Mouse (Mus musculus) kidney, embryonic 14.5 days (tissue): Measurements from ENCODE around the gene Lrtm2. TPM values are rescaled to one million over a fixed set of nuclear protein-coding genes. Genes with fewer than 3 reads are reported as not detected.

Experiments used
- ATAC-seq: fragments of 200-750 bp; cut with Nextera tagmentation; 2 replicates; pipeline ENCODE4 v1.8.0; 2017; ENCODE audit warnings: moderate number of reproducible peaks, mild to moderate bottlenecking, moderate TSS enrichment, moderate library complexity; ENCODE audit not compliant: low FRiP score, low TSS enrichment
- H3K27ac ChIP-seq: fragments of 300-500 bp; sonication (generic); 2 replicates; pipeline ENCODE4 v1.5.1; 2014; ENCODE audit warnings: low read depth, mild to moderate bottlenecking, low read length, moderate library complexity, mixed read lengths
- H3K27me3 ChIP-seq: fragments of 300-500 bp; sonication (generic); 2 replicates; pipeline ENCODE4 v1.6.1; 2014; ENCODE audit warnings: mild to moderate bottlenecking, low read length; ENCODE audit not compliant: control insufficient read depth, insufficient read depth
- H3K36me3 ChIP-seq: fragments of 300-500 bp; sonication (generic); 2 replicates; pipeline ENCODE4 v1.6.1; 2014; ENCODE audit warnings: low read length, mixed read lengths; ENCODE audit not compliant: control insufficient read depth, insufficient read depth
- H3K4me1 ChIP-seq: fragments of 300-500 bp; sonication (generic); 2 replicates; pipeline ENCODE4 v1.6.1; 2014; ENCODE audit warnings: low read length, mixed read lengths; ENCODE audit not compliant: control insufficient read depth, insufficient read depth
- H3K4me2 ChIP-seq: fragments of 300-500 bp; sonication (generic); replicated peaks from 2 replicates; pipeline ENCODE4 v1.6.1; 2014; ENCODE audit warnings: low read depth, mild to moderate bottlenecking, low read length
- H3K4me3 ChIP-seq: fragments of 300-500 bp; sonication (generic); 2 replicates; pipeline ENCODE4 v1.5.1; 2014; ENCODE audit warnings: mild to moderate bottlenecking, low read length
- H3K9ac ChIP-seq: fragments of 300-500 bp; sonication (generic); 2 replicates; pipeline ENCODE4 v1.6.1; 2014; ENCODE audit warnings: low read depth, mild to moderate bottlenecking, low read length, moderate library complexity
- H3K9me3 ChIP-seq: fragments of 300-500 bp; sonication (generic); 2 replicates; pipeline ENCODE4 v1.6.1; 2016; ENCODE audit warnings: low read length; ENCODE audit not compliant: control insufficient read depth
- WGBS: fragments of 180-500 bp; shearing (Covaris S2); extraction: QIAGEN DNeasy Blood & Tissue Kit; methylation state at CpG from one replicate; pipeline ENCODE4 v1.1.7; 2014; 5-methylcytosine and 5-hydroxymethylcytosine counted together
- polyA plus RNA-seq: library from polyadenylated mRNA; unstranded; fragments of >200 nt; fragmentation: Nextera tagmentation; extraction: Ambion mirVana; gene quantifications from 2 replicates; pipeline ENCODE4 v1.2.1, GENCODE M21; 2014

The Lrtm2 gene
- polyA plus RNA-seq, 1 experiment from 2014 or later: not detected

DNA sequence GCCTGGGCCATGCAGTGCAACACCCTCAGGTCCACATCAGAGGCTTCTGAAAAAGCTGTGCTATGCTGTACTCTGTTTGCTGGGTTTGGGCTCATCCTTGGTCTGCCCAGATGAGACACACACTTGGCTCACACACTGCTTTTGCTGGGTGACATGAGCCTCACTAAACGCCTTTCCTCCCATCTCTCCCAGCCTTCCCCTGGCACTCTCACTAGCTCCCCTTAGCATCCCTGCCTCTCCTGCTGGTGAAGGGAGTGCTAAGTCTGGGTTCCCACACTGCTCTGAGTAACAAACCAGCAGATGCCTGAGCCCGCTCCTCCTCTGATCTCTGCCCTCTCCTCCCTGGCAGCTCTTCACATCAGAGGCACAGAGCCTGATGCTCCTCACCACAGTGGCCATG is 53.9 kb downstream of the Lrtm2 start:
- no peaks in the 10 kb centered on the region for H3K9me3 ChIP-seq
- H3K36me3 ChIP-seq: no peaks in the 10 kb centered on the region
- no peak overlapping the region for H3K9ac ChIP-seq
- no peaks in the 10 kb centered on the region for H3K27me3 ChIP-seq
- H3K4me3 ChIP-seq: no peak overlapping the region
- H3K4me1 ChIP-seq: no peaks in the 10 kb centered on the region
- H3K27ac ChIP-seq: no peak overlapping the region
- no peak for ATAC-seq
- 78% methylated on average over 2 of the region's 2 CpGs for WGBS
- no peak overlapping the region for H3K4me2 ChIP-seq

Other genes with a start within 250 kb of the Lrtm2 start
- 9.3 and 9.4 TPM in 2 replicates for gene Dcp1b, start 155.5 kb downstream of the Lrtm2 start, polyA plus RNA-seq
- 1.7 and 3.3 TPM in 2 replicates for gene Cacna1c, start 134.3 kb downstream of the Lrtm2 start, polyA plus RNA-seq
- gene Cacna2d4, start 94.2 kb downstream of the Lrtm2 start, polyA plus RNA-seq: 0.03 TPM in 1 of 2 replicates, not detected in the other
- 22.6 and 33.4 TPM in 2 replicates for gene Adipor2, start 86.9 kb upstream of the Lrtm2 start, polyA plus RNA-seq
- 7.2 and 9.6 TPM in 2 replicates for gene Fbxl14, start 148.9 kb upstream of the Lrtm2 start, polyA plus RNA-seq
- 10.9 and 11.0 TPM in 2 replicates for gene Wnt5b, start 213.6 kb upstream of the Lrtm2 start, polyA plus RNA-seq